Mouse (Mus musculus): Measurements from ENCODE around the gene Csf2rb2. TPM values are rescaled to one million over a fixed set of nuclear protein-coding genes. Genes with fewer than 3 reads are reported as not detected.
A peak's percentile ranks its signal among the peaks of the same experiment; 100 is the strongest.
"Not testable (repeated sequence)": the region's sequence is repeated elsewhere in the genome, so short reads cannot be mapped to it uniquely, and the experiment has no call there.

The Csf2rb2 gene
- polyA plus RNA-seq, 1 experiment from 2014 or later, result 1.3 TPM

DNA sequence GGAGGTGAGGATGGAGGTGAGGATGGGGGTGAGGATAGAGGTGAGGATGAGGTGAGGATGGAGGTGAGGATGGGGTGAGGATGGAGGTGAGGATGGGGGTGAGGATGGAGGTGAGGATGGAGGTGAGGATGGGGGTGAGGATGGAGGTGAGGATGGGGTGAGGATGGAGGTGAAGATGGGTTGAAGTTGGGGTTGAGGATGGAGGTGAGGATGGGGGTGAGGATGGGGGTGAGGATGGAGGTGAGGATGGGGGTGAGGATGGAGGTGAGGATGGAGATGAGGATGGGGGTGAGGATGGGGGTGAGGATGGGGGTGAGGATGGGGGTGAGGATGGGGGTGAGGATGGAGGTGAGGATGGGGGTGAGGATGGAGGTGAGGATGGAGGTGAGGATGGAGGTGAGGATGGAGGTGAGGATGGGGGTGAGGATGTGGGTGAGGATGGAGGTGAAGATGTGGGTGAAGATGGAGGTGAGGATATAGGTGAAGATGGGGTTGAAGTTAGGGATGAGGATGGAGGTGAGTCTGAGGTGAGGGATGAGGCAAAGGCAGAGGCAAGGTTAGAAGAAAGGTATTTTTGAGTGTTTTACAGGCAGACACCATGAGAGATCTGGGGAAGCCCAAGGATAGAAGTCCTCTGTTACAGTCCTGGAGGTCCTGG, 48.8 kb downstream of the Csf2rb2 start:
- H3K9me3 ChIP-seq (ENCODE audit: control insufficient read depth, low read length); H3K4me2 ChIP-seq (ENCODE audit: low read depth, low read length); H3K4me3 ChIP-seq (ENCODE audit: low read depth, low read length); ATAC-seq (ENCODE audit: low read depth); H3K9ac ChIP-seq (ENCODE audit: low read depth, low read length); H3K4me1 ChIP-seq (ENCODE audit: control insufficient read depth, insufficient read depth, low read length); H3K36me3 ChIP-seq (ENCODE audit: control insufficient read depth, insufficient read depth, low read length); DNase-seq (ENCODE audit: low spot score); H3K27ac ChIP-seq (replicated peaks; ENCODE audit: low read depth, low read length): not testable (repeated sequence)
- peaks cover 15% of the 10 kb centered on the region for H3K27me3 ChIP-seq (replicated peaks; ENCODE audit: control insufficient read depth, insufficient read depth, low read length)

DNA sequence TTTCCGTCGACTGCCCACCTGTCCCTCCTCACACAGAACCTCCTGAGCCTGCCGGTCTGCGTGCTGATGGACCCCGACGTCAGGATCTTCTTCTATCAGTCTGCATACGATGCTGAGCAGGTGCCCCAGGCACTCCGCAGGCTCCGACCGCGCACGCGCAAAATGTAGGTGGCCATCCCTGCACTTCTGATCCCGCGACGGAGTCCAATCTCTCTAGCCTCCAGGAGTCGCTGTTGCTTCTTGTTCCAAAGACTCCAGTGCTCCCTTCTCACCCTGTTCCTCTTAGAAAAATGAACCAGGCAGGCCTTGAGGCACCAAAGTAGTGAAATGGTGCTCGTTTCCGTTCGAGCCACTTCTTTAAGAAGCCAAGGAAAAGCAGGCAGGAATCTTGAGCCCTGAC, 50.8 kb downstream of the Csf2rb2 start:
- DNase-seq (ENCODE audit: low spot score) (peak; percentile 51), ATAC-seq (ENCODE audit: low read depth) (no peak)
- Histone ChIP-seq H3K9ac (ENCODE audit: low read depth, low read length) (no peak overlapping the region), H3K9me3 (ENCODE audit: control insufficient read depth, low read length) (no peaks in the 10 kb centered on the region), H3K36me3 (ENCODE audit: control insufficient read depth, insufficient read depth, low read length) (no peaks in the 10 kb centered on the region), H3K27ac (replicated peaks; ENCODE audit: low read depth, low read length) (no peak overlapping the region), H3K4me3 (ENCODE audit: low read depth, low read length) (no peak overlapping the region), H3K27me3 (replicated peaks; ENCODE audit: control insufficient read depth, insufficient read depth, low read length) (peaks cover 15% of the 10 kb centered on the region), H3K4me1 (ENCODE audit: control insufficient read depth, insufficient read depth, low read length) (no peaks in the 10 kb centered on the region), H3K4me2 (ENCODE audit: low read depth, low read length) (no peak overlapping the region)
- WGBS, result 22% methylated on average over 20 of the region's 20 CpGs

DNA sequence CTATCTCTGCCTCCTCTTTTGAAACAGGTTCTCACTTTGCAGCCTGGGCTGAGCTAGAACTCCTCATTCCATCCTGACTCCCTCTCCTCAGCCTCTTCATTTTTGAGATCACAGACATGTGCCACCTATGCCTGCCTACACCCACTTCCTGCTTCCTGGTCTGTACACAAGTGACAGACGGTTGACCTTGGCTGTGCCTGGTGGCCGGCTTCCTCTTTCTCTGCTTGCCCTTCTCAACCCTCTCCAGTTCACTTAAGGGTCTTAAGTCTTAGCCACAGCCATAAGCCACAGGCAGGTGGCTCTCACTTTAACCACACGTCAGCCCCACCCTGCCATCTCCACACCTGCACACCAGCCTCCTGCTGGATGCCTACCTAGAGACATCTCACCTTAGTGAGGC, 57.1 kb downstream of the Csf2rb2 start:
- Histone ChIP-seq H3K4me2 (ENCODE audit: low read depth, low read length) (no peak overlapping the region), H3K9ac (ENCODE audit: low read depth, low read length) (no peak overlapping the region), H3K36me3 (ENCODE audit: control insufficient read depth, insufficient read depth, low read length) (no peaks in the 10 kb centered on the region), H3K4me1 (ENCODE audit: control insufficient read depth, insufficient read depth, low read length) (no peaks in the 10 kb centered on the region; the same call in 1 of the 2 replicates), H3K27me3 (replicated peaks; ENCODE audit: control insufficient read depth, insufficient read depth, low read length) (no peaks in the 10 kb centered on the region), H3K4me3 (ENCODE audit: low read depth, low read length) (no peak overlapping the region), H3K9me3 (ENCODE audit: control insufficient read depth, low read length) (no peaks in the 10 kb centered on the region), H3K27ac (replicated peaks; ENCODE audit: low read depth, low read length) (no peak overlapping the region)
- DNase-seq (ENCODE audit: low spot score) (no peak), ATAC-seq (ENCODE audit: low read depth) (no peak)
- WGBS, result 57% methylated on average over 3 of the region's 3 CpGs

DNA sequence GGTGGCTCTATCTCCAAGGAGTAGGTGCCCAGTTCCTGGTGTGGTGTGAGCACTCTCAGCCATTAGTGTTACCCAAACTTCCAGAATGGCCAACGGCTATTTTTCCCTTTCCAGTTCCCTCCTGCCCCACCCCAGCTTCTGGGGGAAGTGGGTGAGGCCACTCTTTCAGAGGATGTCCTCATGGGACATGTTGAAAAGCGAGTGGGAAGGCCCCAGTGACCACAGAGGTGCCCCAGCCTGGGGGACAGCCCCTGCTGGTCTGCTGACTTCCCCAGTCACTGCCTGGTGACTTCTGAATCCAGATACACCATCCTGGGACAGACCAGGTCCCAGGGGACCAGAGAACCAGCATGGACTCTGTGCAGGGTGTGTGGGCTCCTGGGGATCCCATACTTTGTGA, 57.9 kb downstream of the Csf2rb2 start:
- DNase-seq (ENCODE audit: low spot score), result no peak
- Histone ChIP-seq H3K4me1 (ENCODE audit: control insufficient read depth, insufficient read depth, low read length) (no peaks in the 10 kb centered on the region; the same call in 1 of the 2 replicates), H3K4me2 (ENCODE audit: low read depth, low read length) (no peak overlapping the region), H3K27me3 (replicated peaks; ENCODE audit: control insufficient read depth, insufficient read depth, low read length) (no peaks in the 10 kb centered on the region), H3K27ac (replicated peaks; ENCODE audit: low read depth, low read length) (no peak overlapping the region), H3K9me3 (ENCODE audit: control insufficient read depth, low read length) (no peaks in the 10 kb centered on the region), H3K4me3 (ENCODE audit: low read depth, low read length) (no peak overlapping the region), H3K36me3 (ENCODE audit: control insufficient read depth, insufficient read depth, low read length) (no peaks in the 10 kb centered on the region), H3K9ac (ENCODE audit: low read depth, low read length) (no peak overlapping the region)
- WGBS, result 63% methylated on average over 2 of the region's 2 CpGs
- no peak for ATAC-seq (ENCODE audit: low read depth)

DNA sequence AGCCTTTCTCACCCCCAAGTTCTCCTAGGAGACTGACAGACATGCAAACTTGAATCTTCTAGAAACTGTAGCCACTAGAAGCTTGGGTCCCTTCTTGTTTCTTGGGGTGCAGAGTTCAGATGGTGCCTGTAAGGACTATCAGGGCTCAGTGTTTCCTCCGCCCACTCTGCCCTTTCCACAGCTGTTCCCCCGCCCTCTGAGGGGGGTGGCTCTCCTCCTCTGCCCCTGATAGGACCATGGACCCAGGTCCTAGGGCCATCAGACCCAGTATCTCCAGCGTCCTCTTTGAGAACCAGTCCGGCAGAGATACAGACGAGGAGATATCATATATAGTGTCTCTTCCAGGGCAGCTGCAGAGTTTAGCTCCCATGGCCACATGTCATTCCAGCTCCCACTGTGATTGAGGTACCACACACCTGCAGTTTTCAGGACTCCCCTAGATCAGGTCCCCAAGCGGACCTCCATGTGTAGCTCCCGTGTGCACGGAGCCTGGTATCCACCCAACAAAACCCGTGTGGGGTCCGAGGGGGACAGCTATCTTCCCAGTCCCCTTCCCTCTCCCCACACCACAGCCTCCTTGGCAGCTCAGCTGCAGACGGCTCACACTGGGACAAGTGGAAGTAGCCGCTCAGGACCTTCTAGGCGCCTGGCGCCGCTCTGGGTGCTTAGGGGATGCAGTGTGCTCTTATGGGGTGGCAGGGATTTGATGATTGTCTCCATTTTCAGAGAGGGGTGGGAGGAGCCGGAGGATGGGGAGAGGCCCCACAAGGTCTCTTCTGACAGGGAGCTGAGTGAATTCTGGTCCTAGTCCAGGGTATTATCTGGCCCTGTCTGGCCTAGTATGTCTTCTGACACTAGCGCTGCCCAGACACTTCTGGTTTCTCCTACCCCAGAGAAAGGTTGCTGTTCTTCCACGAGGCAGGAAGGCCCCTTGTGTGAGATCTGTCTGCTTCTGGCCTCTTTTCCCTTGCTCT, 59.1 kb downstream of the Csf2rb2 start:
- no peak for ATAC-seq (ENCODE audit: low read depth)
- Histone ChIP-seq H3K36me3 (ENCODE audit: control insufficient read depth, insufficient read depth, low read length) (no peaks in the 10 kb centered on the region), H3K9ac (ENCODE audit: low read depth, low read length) (no peak overlapping the region)

DNA sequence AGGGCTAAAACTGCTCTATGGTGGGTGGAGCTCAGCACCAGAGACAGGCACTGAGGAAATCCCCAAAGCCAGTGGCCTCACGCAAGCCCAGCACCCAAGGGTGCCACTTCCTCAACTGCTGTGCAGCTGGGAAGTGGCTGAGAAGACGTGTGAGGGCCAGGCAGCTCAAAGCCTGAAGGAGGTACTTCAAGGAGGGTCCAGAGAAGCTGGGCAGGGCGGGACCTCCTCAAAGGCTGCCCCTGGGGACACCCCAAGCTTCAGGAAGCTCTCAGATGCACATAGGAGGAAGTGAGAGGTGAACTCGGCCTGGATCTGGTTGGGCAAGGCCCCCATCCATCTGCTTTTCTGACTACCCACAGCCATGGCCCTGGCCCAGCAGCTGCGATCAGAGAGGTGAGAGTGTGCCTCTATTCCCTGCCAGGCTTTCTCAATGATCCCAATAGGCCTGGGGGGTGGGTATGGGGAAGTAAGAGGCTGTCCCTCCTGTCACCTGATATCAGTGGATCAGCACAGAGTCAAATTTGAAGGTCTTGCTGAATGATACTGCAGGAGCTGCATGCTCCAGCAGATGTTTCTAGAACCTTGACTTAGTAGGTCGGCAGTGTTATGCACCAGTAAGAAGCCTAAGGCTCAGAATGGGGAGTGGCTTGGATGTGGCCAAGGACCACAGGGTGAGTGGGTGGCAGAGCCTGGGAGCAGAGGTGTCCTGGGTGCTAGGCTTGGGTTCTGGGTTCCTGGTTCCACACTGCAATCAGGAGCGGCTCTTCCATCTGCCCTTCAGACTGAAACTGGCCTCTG, 60.6 kb downstream of the Csf2rb2 start, which contains the start of gene Ncf4:
TSS of gene Ncf4 (plus strand) at position 107 of the 798 bp plus-strand sequence.
- no peaks in the 10 kb centered on the region for H3K9me3 ChIP-seq (ENCODE audit: control insufficient read depth, low read length)
- H3K4me2 ChIP-seq (ENCODE audit: low read depth, low read length), result no peak within 1 kb of the TSS
- H3K27ac ChIP-seq (replicated peaks; ENCODE audit: low read depth, low read length), result no peak within 1 kb of the TSS
- no peaks in the 10 kb centered on the region; the same call in 1 of the 2 replicates for H3K4me1 ChIP-seq (ENCODE audit: control insufficient read depth, insufficient read depth, low read length)
- WGBS, result 67% methylated on average over 7 of the region's 7 CpGs
- no peaks in the 10 kb centered on the region for H3K36me3 ChIP-seq (ENCODE audit: control insufficient read depth, insufficient read depth, low read length)
- no peak within 1 kb of the TSS for H3K9ac ChIP-seq (ENCODE audit: low read depth, low read length)
- no peaks in the 10 kb centered on the region for H3K27me3 ChIP-seq (replicated peaks; ENCODE audit: control insufficient read depth, insufficient read depth, low read length)
- DNase-seq (ENCODE audit: low spot score), result peak; percentile 6
- no peak for ATAC-seq (ENCODE audit: low read depth)
- H3K4me3 ChIP-seq (ENCODE audit: low read depth, low read length), result no peak within 1 kb of the TSS

More for the DNA sequence above, 59.1 kb downstream of the Csf2rb2 start:
- no peaks in the 10 kb centered on the region for H3K9me3 ChIP-seq (ENCODE audit: control insufficient read depth, low read length)
- no peak overlapping the region for H3K4me3 ChIP-seq (ENCODE audit: low read depth, low read length)
- H3K4me2 ChIP-seq (ENCODE audit: low read depth, low read length), result no peak overlapping the region
- H3K4me1 ChIP-seq (ENCODE audit: control insufficient read depth, insufficient read depth, low read length), result no peaks in the 10 kb centered on the region; the same call in 1 of the 2 replicates
- no peak for DNase-seq (ENCODE audit: low spot score)
- no peak overlapping the region for H3K27ac ChIP-seq (replicated peaks; ENCODE audit: low read depth, low read length)
- WGBS, result 77% methylated on average over 16 of the region's 18 CpGs
- H3K27me3 ChIP-seq (replicated peaks; ENCODE audit: control insufficient read depth, insufficient read depth, low read length), result no peaks in the 10 kb centered on the region

DNA sequence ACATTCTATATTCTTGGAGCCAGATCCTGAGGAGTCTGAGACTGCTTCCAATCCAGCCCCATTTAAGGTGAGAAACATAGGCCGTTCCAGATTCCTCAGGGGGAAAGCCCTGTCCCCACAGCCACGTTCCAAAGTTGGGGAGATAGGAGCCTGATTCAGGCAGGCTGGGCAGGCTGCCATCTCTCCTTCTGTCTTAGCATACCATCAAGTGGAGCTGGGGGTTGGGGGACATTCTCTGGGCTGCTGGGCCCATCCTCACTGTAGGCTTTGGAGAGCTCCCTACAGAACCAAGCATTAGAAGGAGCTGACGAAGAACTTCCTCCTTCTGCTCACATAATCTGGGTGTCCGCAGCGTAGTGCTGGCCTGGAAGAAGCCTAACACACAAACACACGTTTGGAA, 61.7 kb downstream of the Csf2rb2 start:
- no peaks in the 10 kb centered on the region for H3K9me3 ChIP-seq (ENCODE audit: control insufficient read depth, low read length)

DNA sequence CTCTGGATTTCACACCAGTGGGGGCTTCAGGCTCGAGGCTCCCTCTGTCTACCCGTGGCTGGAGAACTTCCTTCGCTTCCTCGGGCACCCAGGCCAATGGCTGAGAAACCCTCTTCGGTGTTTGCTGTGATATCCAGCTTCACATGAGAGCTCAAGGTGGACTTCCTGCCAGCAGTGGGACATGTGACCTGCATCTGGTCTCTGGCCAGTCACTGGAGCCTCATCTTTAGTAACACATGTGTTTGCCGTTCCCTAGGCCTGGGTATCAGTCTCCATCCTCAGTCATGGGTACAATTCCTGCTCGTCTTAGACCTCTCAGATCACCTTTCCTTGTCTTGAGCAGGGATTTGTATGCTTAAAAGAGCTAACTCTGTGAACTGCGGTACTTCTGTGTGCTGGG, 62.5 kb downstream of the Csf2rb2 start:
- Histone ChIP-seq H3K36me3 (ENCODE audit: control insufficient read depth, insufficient read depth, low read length) (no peaks in the 10 kb centered on the region), H3K4me3 (ENCODE audit: low read depth, low read length) (no peak overlapping the region), H3K4me1 (ENCODE audit: control insufficient read depth, insufficient read depth, low read length) (no peaks in the 10 kb centered on the region; the same call in 1 of the 2 replicates), H3K27ac (replicated peaks; ENCODE audit: low read depth, low read length) (no peak overlapping the region), H3K9ac (ENCODE audit: low read depth, low read length) (no peak overlapping the region), H3K27me3 (replicated peaks; ENCODE audit: control insufficient read depth, insufficient read depth, low read length) (no peaks in the 10 kb centered on the region), H3K4me2 (ENCODE audit: low read depth, low read length) (no peak overlapping the region), H3K9me3 (ENCODE audit: control insufficient read depth, low read length) (no peaks in the 10 kb centered on the region)
- no peak for DNase-seq (ENCODE audit: low spot score)
- 79% methylated on average over 8 of the region's 8 CpGs for WGBS
- no peak for ATAC-seq (ENCODE audit: low read depth)

More for the DNA sequence above, 61.7 kb downstream of the Csf2rb2 start:
- Histone ChIP-seq H3K4me1 (ENCODE audit: control insufficient read depth, insufficient read depth, low read length) (no peaks in the 10 kb centered on the region; the same call in 1 of the 2 replicates), H3K4me2 (ENCODE audit: low read depth, low read length) (no peak overlapping the region), H3K4me3 (ENCODE audit: low read depth, low read length) (no peak overlapping the region), H3K27me3 (replicated peaks; ENCODE audit: control insufficient read depth, insufficient read depth, low read length) (no peaks in the 10 kb centered on the region), H3K9ac (ENCODE audit: low read depth, low read length) (no peak overlapping the region), H3K27ac (replicated peaks; ENCODE audit: low read depth, low read length) (no peak overlapping the region), H3K36me3 (ENCODE audit: control insufficient read depth, insufficient read depth, low read length) (no peaks in the 10 kb centered on the region)
- no peak for ATAC-seq (ENCODE audit: low read depth)
- WGBS, result 56% methylated on average over 6 of the region's 6 CpGs
- peak; percentile 34 for DNase-seq (ENCODE audit: low spot score)

Measured in embryonic facial prominence, embryonic 14.5 days (tissue).